Mouse (Mus musculus) brain, adult 2 months (tissue): ENCODE data around the gene Wdpcp.
"Not testable (repeated sequence)": the region's sequence is repeated elsewhere in the genome, so short reads cannot be mapped to it uniquely, and the experiment has no call there.

Experiments
- DNase-seq: peaks from one replicate; pipeline ENCODE4 v3.0.0; 2011; ENCODE audit warnings: low read depth, low spot score

Wdpcp gene

GRCm38 (mm10) chr11:21571700-21572381 is at the start of gene Wdpcp, which contains the start of gene Mdh1:
Gene Wdpcp (plus strand): TSS chr11:21572235.
Gene Mdh1 (minus strand): TSS chr11:21572367.
- DNase-seq: peak; percentile 100

- DNase-seq: peak; percentile 20
Observed at GRCm38 (mm10) chr11:21528676-21529394, 43.2 kb upstream of the Wdpcp start.

GRCm38 (mm10) chr11:21530856-21531255 is 41.2 kb upstream of the Wdpcp start:
- not testable (repeated sequence) for DNase-seq

- no peak for DNase-seq
Observed at GRCm38 (mm10) chr11:21540072-21540471, 32.0 kb upstream of the Wdpcp start.

DNA sequence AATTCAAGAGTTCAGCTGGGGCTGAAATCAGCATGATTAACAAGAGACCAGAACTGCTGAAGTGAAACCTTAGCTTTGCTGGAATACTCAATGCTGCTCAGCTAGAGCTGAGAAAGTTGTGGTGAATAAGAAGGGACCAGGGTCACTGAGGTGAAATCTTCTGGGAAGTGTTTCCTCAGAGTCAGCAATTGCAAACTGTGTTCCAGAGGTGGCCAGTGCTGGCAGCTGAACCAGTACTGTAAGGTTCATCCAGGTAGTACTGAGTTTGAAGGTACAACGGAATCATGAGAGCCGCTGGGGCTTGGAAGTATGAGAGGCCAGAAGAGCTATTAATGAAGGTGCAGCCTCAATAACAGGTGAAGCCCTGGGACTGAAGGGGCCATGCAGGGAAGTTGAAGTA is 31.4 kb upstream of the Wdpcp start:
- no peak for DNase-seq

DNA sequence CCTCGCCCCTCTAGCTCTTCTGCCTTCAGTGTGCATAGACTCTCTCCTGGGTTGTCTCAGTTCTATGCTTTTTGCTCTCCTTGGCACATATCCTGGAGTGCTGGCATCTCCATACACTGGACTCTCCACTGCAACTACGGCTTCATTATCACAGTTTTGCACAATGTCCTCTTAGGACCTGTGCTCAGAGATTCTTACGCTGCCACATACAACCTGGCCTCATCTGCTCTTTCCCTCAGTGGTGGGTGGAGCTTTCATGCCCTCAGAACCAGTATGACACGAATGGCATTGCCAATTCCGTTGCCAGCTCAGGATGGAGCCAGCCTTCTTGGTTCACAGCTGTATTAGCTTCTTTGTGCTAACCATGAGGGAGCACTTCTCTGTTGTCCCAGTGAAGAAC is 29.3 kb upstream of the Wdpcp start:
- DNase-seq: no peak

GRCm38 (mm10) chr11:21545021-21545420 is 27.0 kb upstream of the Wdpcp start:
- DNase-seq: peak; percentile 82

- no peak for DNase-seq
Observed at GRCm38 (mm10) chr11:21545951-21546350, 26.1 kb upstream of the Wdpcp start.

- no peak for DNase-seq
Observed at GRCm38 (mm10) chr11:21546671-21547070, 25.4 kb upstream of the Wdpcp start.

DNA sequence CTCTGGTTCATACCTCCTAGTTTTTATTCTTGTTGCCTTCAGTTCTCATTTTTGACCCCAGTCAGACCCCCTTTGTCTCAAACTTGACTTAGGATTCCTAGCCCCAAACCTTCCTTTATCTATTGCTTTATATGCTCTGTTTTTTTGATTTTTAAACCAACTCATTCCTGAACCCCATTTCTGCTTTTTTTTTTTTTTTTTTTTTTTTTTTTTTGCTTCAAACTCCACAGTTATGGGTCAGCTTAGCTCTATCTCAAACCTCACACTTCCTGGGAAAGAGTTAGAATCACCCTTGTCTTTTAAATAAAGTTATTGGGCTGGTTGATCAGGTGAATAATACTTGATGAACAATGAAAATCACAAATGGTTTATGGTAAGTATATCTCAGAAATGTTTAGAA is 24.5 kb upstream of the Wdpcp start:
- no peak for DNase-seq

GRCm38 (mm10) chr11:21549052-21549451 is 23.0 kb upstream of the Wdpcp start:
- DNase-seq: no peak

- DNase-seq: no peak
Observed at GRCm38 (mm10) chr11:21549754-21550153, 22.3 kb upstream of the Wdpcp start.

- DNase-seq: no peak
Observed at GRCm38 (mm10) chr11:21550222-21551173, 21.5 kb upstream of the Wdpcp start.

DNA sequence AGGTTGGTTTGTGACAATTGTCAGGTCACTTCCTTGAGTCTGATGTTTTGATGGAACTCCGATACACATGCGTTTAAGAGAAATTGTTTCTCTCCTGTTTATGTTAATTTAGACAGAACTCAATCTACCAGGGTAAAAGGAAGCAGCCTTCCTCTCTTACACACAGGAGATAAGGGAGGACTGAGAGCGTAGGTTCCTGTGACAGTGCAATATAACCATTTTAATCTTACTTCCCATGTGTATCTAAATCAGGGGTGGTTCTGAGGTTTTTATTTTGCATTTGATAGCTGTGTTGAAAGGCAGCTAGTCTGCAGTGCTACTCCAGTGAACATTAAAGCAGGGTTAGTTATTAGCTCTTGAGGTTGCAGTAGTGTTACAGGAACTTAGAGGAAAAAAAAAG is 20.0 kb upstream of the Wdpcp start:
- no peak for DNase-seq

GRCm38 (mm10) chr11:21559727-21560126 is 12.3 kb upstream of the Wdpcp start:
- no peak for DNase-seq

DNA sequence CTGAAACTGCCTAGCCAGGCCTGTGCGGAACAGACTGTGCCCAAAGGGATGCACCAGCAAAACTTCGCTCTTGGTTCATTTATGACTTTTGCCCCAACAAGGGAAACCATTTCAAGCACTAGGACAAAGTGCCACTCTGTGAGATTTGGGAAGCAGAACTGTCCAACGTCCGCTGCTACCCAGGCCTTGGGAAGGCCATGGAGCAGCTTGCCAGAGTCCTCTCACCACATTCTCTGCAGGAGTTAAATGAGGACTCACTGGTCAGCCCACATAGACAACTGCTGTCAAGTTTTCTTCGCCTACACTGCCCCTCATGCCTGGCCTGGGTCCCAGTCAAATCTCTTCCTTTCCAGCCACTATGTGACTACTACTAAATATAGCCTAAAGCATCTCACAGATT is 10.7 kb upstream of the Wdpcp start:
- DNase-seq: peak; percentile 48

- no peak for DNase-seq
Observed at GRCm38 (mm10) chr11:21563617-21564325, 8.3 kb upstream of the Wdpcp start.

- no peak for DNase-seq
Observed at GRCm38 (mm10) chr11:21564681-21565405, 7.2 kb upstream of the Wdpcp start.

GRCm38 (mm10) chr11:21566934-21567333 is 5.1 kb upstream of the Wdpcp start:
- no peak for DNase-seq

DNA sequence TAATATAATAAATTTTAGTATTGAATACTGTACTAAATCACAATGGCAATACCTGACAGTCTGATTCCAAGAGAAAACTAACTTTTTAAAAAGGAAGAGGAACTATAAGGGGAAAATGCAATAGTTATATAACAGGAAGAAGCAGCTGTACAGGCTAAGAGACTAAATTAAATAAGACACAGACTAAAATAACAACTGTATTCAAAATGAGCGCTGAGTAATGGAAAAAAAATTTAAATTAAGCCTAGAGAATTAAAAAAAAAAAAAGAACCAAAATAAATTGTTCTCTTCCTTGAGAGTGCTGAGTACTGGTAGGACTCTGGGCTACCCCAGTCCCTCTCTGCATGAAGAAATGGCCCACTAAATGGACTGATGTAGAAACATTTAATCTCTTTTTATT is 4.3 kb upstream of the Wdpcp start:
- no peak for DNase-seq

- DNase-seq: no peak
Observed at GRCm38 (mm10) chr11:21569002-21569401, 3.0 kb upstream of the Wdpcp start.
